Mouse (Mus musculus): ENCODE measurements around the gene Kcnip3. TPM values are rescaled to one million over a fixed set of nuclear protein-coding genes. Genes with fewer than 3 reads are reported as not detected.
A peak's percentile ranks its signal among the peaks of the same experiment; 100 is the strongest.

The Kcnip3 gene
- polyA plus RNA-seq, 2 experiments: 2.3 to 4.3 TPM

GRCm38 (mm10) chr2:127430238-127430637 is 91.7 kb downstream of the Kcnip3 start:
- 2% methylated on average over 3 of the region's 3 CpGs for WGBS
- Histone ChIP-seq H3K27ac (replicated peaks; ENCODE audit: low read depth, low read length) (no peak overlapping the region), H3K4me1 (ENCODE audit: control insufficient read depth, insufficient read depth, low read length) (no peaks in the 10 kb centered on the region), H3K4me2 (replicated peaks; ENCODE audit: low read depth, low read length, severe bottlenecking) (no peak overlapping the region), H3K9ac (ENCODE audit: low read depth, low read length, severe bottlenecking) (no peak overlapping the region), H3K9me3 (ENCODE audit: control insufficient read depth, low read length) (no peaks in the 10 kb centered on the region), H3K27me3 (ENCODE audit: control insufficient read depth, insufficient read depth, low read length) (no peaks in the 10 kb centered on the region), H3K4me3 (replicated peaks; ENCODE audit: low read length) (no peak overlapping the region), H3K36me3 (ENCODE audit: control insufficient read depth, insufficient read depth, low read length) (0 out of 2 replicates have a peak, but pooled peaks cover 11% of the 10 kb centered on the region)
- no peak for TF ChIP-seq POLR2A (IDR thresholded peaks at IDR 0.05; ENCODE audit: borderline replicate concordance, extremely low read depth, insufficient read depth, insufficient read length)
- DNase-seq (ENCODE audit: low spot score) (peak; percentile 61), ATAC-seq (ENCODE audit: low FRiP score, low read depth) (no peak)

GRCm38 (mm10) chr2:127424977-127425376 is 96.9 kb downstream of the Kcnip3 start, which contains the start of gene Gpat2:
TSS of gene Gpat2 (plus strand) at chr2:127425199.
- no peak for TF ChIP-seq POLR2A (IDR thresholded peaks at IDR 0.05; ENCODE audit: borderline replicate concordance, extremely low read depth, insufficient read depth, insufficient read length)
- H3K27me3 ChIP-seq (ENCODE audit: control insufficient read depth, insufficient read depth, low read length): no peaks in the 10 kb centered on the region
- no peak within 1 kb of the TSS for H3K9ac ChIP-seq (ENCODE audit: low read depth, low read length, severe bottlenecking)
- no peak within 1 kb of the TSS for H3K4me3 ChIP-seq (replicated peaks; ENCODE audit: low read length)
- no peak within 1 kb of the TSS for H3K4me2 ChIP-seq (replicated peaks; ENCODE audit: low read depth, low read length, severe bottlenecking)
- no peak within 1 kb of the TSS for H3K27ac ChIP-seq (replicated peaks; ENCODE audit: low read depth, low read length)
- no peaks in the 10 kb centered on the region for H3K4me1 ChIP-seq (ENCODE audit: control insufficient read depth, insufficient read depth, low read length)
- H3K9me3 ChIP-seq (ENCODE audit: control insufficient read depth, low read length): no peaks in the 10 kb centered on the region
- 86% methylated on average over 17 of the region's 17 CpGs for WGBS
- H3K36me3 ChIP-seq (ENCODE audit: control insufficient read depth, insufficient read depth, low read length): no peaks in the 10 kb centered on the region
- DNase-seq (ENCODE audit: low spot score) (no peak), ATAC-seq (ENCODE audit: low FRiP score, low read depth) (no peak)

GRCm38 (mm10) chr2:127418266-127418970 is 103.5 kb downstream of the Kcnip3 start:
- no peak for TF ChIP-seq POLR2A (IDR thresholded peaks at IDR 0.05; ENCODE audit: borderline replicate concordance, extremely low read depth, insufficient read depth, insufficient read length)
- DNase-seq (ENCODE audit: low spot score) (no peak), ATAC-seq (ENCODE audit: low FRiP score, low read depth) (no peak)
- 52% methylated on average over 10 of the region's 10 CpGs for WGBS
- no peak overlapping the region for H3K9ac ChIP-seq (ENCODE audit: low read depth, low read length, severe bottlenecking)
- no peak overlapping the region for H3K4me3 ChIP-seq (replicated peaks; ENCODE audit: low read length)
- no peaks in the 10 kb centered on the region for H3K4me1 ChIP-seq (ENCODE audit: control insufficient read depth, insufficient read depth, low read length)
- no peaks in the 10 kb centered on the region for H3K27me3 ChIP-seq (ENCODE audit: control insufficient read depth, insufficient read depth, low read length)
- no peak overlapping the region for H3K4me2 ChIP-seq (replicated peaks; ENCODE audit: low read depth, low read length, severe bottlenecking)
- H3K27ac ChIP-seq (replicated peaks; ENCODE audit: low read depth, low read length): no peak overlapping the region
- no peaks in the 10 kb centered on the region for H3K9me3 ChIP-seq (ENCODE audit: control insufficient read depth, low read length)
- H3K36me3 ChIP-seq (ENCODE audit: control insufficient read depth, insufficient read depth, low read length): no peaks in the 10 kb centered on the region

- H3K36me3 ChIP-seq (ENCODE audit: control insufficient read depth, insufficient read depth, low read length): no peaks in the 10 kb centered on the region
- no peak overlapping the region for H3K4me3 ChIP-seq (replicated peaks; ENCODE audit: low read length)
- no peaks in the 10 kb centered on the region for H3K4me1 ChIP-seq (ENCODE audit: control insufficient read depth, insufficient read depth, low read length)
- whole genome bisulfite sequencing: 36% methylated on average over 3 of the region's 3 CpGs
- H3K27ac ChIP-seq (replicated peaks; ENCODE audit: low read depth, low read length): no peak overlapping the region
- no peak for DNase-seq (ENCODE audit: low spot score)
- no peak overlapping the region for H3K9ac ChIP-seq (ENCODE audit: low read depth, low read length, severe bottlenecking)
- no peak for ATAC-seq (ENCODE audit: low FRiP score, low read depth)
- H3K27me3 ChIP-seq (ENCODE audit: control insufficient read depth, insufficient read depth, low read length): no peaks in the 10 kb centered on the region
- TF ChIP-seq POLR2A (IDR thresholded peaks at IDR 0.05; ENCODE audit: borderline replicate concordance, extremely low read depth, insufficient read depth, insufficient read length): no peak
- H3K9me3 ChIP-seq (ENCODE audit: control insufficient read depth, low read length): no peaks in the 10 kb centered on the region
- H3K4me2 ChIP-seq (replicated peaks; ENCODE audit: low read depth, low read length, severe bottlenecking): no peak overlapping the region
Observed at GRCm38 (mm10) chr2:127416706-127417105, 105.2 kb downstream of the Kcnip3 start.

GRCm38 (mm10) chr2:127415806-127416205 is 106.1 kb downstream of the Kcnip3 start:
- H3K27me3 ChIP-seq (ENCODE audit: control insufficient read depth, insufficient read depth, low read length): no peaks in the 10 kb centered on the region
- H3K4me2 ChIP-seq (replicated peaks; ENCODE audit: low read depth, low read length, severe bottlenecking): no peak overlapping the region
- no peaks in the 10 kb centered on the region for H3K9me3 ChIP-seq (ENCODE audit: control insufficient read depth, low read length)
- no peak overlapping the region for H3K27ac ChIP-seq (replicated peaks; ENCODE audit: low read depth, low read length)
- ATAC-seq (ENCODE audit: low FRiP score, low read depth) (no peak), DNase-seq (ENCODE audit: low spot score) (no peak)
- TF ChIP-seq POLR2A (IDR thresholded peaks at IDR 0.05; ENCODE audit: borderline replicate concordance, extremely low read depth, insufficient read depth, insufficient read length): no peak
- H3K36me3 ChIP-seq (ENCODE audit: control insufficient read depth, insufficient read depth, low read length): no peaks in the 10 kb centered on the region
- WGBS: 68% methylated on average over 10 of the region's 10 CpGs
- no peak overlapping the region for H3K9ac ChIP-seq (ENCODE audit: low read depth, low read length, severe bottlenecking)
- H3K4me3 ChIP-seq (replicated peaks; ENCODE audit: low read length): no peak overlapping the region
- no peaks in the 10 kb centered on the region for H3K4me1 ChIP-seq (ENCODE audit: control insufficient read depth, insufficient read depth, low read length)
